18 mouse cellular contexts compared by ENCODE assay signal in the genomic region with DNA sequence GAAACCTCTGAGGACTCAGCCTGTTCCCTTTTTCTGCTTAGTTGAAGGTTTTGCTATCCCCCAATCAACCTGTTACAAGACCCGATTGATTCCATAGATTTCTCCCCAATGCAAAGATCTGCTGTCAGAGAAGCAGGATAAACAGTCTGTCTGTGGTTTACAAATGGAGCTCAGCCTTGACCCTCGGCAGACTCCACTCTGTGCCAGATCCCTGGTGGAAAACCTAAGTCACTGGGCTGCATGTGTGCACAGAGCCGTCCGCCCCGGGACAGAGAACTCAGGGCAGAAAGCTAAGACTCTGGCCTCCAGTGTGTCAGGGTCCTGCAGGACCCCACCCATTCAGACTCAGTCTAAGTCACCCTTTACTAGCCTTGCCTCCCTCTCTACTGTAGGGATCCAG. TPM values are rescaled to one million over a fixed set of nuclear protein-coding genes. Genes with fewer than 3 reads are reported as not detected.
DNase-seq lines count a peak whose midpoint lies in the region.
"Had no signal": no experiment of that assay in that cellular context is flagged by ENCODE, and none has a peak within 500 bp of the region (broad histone marks: within the 10 kb centered on the region; RNA-seq: fewer than 3 reads in every experiment).

No protein-coding gene starts in this region.

- DNase-seq in adrenal gland, adult (ENCODE audit: inconsistent age in 2 of 2, low spot score in 1 of 2) = peak; percentile 14 to 69
- DNase-seq in adrenal gland, adult 8-10 months = no peak
- DNase-seq in adrenal gland, adult 2 months = peak; percentile 51
- no peak for DNase-seq in adrenal gland, postnatal 25 days
- peak; percentile 26 to 47 for DNase-seq in adrenal gland, postnatal 36 days
- no peak for DNase-seq in adrenal gland, postnatal 14 days
- DNase-seq: adrenal gland, postnatal 10 days; B cell, adult 2 months; cerebellum, adult 11 months; cerebellum, adult 11-12 months; cerebellum, adult 18-20 months; cerebellum, adult 2 months; cerebellum, adult 8-10 months; cerebellum, adult 9-10 months; cerebellum, adult 9-11 months; cerebellum, postnatal 10 days; cerebellum, postnatal 14 days had no signal

RNA-seq across cellular contexts. Expression of a gene that starts 34.8 kb away (rescaled TPM):
- total RNA-seq in adrenal gland, adult 8-10 months (2022) = 10 to 100 TPM; 52.7 to 72.6 (median 62.9) TPM
- total RNA-seq in adrenal gland, adult 2 months (2021) = 10 to 100 TPM; 36.0 to 55.7 TPM
- 190 and 200 TPM in 2 replicates for polyA plus RNA-seq in adrenal gland, adult 2 months (2012; rRNA removed)
- total RNA-seq in adrenal gland, postnatal 25 days (2021) = 43.0 and 54.3 TPM in 2 replicates
- 10 to 100 TPM; 35.0 to 44.2 TPM for total RNA-seq in adrenal gland, postnatal 36 days (2021)
- total RNA-seq in adrenal gland, postnatal 14 days (2021) = 20.6 and 25.2 TPM in 2 replicates
- polyA plus RNA-seq: G1E had no signal

RNA-seq across cellular contexts. Expression of a gene that starts 59.0 kb away (rescaled TPM):
- total RNA-seq in adrenal gland, adult 8-10 months (2022) = 10 to 100 TPM; 25.7 to 34.7 (median 30.7) TPM
- 10 to 100 TPM; 25.8 to 28.1 TPM for total RNA-seq in adrenal gland, adult 2 months (2021)
- 54.7 and 63.0 TPM in 2 replicates for polyA plus RNA-seq in adrenal gland, adult 2 months (2012; rRNA removed)
- 22.6 and 26.3 TPM in 2 replicates for total RNA-seq in adrenal gland, postnatal 25 days (2021)
- total RNA-seq in adrenal gland, postnatal 36 days (2021) = 10 to 100 TPM; 26.8 to 27.2 TPM
- 23.1 and 24.0 TPM in 2 replicates for total RNA-seq in adrenal gland, postnatal 14 days (2021)

Comparison
In these comparisons a context has a peak if more than half of its experiments do, and no peak if none do; other contexts are left out.
1. DNase-seq: peak in adrenal gland, adult (2 of 2), adrenal gland, adult 2 months (single experiment) and adrenal gland, postnatal 36 days (2 of 2); none in adrenal gland, adult 8-10 months (single experiment), adrenal gland, postnatal 25 days (single experiment) and adrenal gland, postnatal 14 days (single experiment).